Mouse (Mus musculus): ENCODE measurements around the gene A030005L19Rik. TPM values are rescaled to one million over a fixed set of nuclear protein-coding genes. Genes with fewer than 3 reads are reported as not detected.

The A030005L19Rik gene
- total RNA-seq, 2 experiments from 2014 or later: not detected

Other genes starting within 250 kb of the A030005L19Rik start
- gene Mff, start 188.4 kb upstream of the A030005L19Rik start, total RNA-seq (2021): 100 to 1,000 TPM; 178 to 193 TPM
- gene Tm4sf20, start 144.9 kb upstream of the A030005L19Rik start, total RNA-seq (2021): not detected
- gene Gm47791, start 142.1 kb upstream of the A030005L19Rik start, total RNA-seq (2021): not detected
- gene Agfg1, start 73.8 kb upstream of the A030005L19Rik start, total RNA-seq (2021): 10 to 100 TPM; 30.7 to 32.2 TPM
- gene A030014E15Rik, start 11.6 kb downstream of the A030005L19Rik start, total RNA-seq (2021): not detected
- gene Gm6217, start 18.1 kb downstream of the A030005L19Rik start, total RNA-seq (2021): not detected
- not detected for gene A030003K21Rik, start 30.1 kb downstream of the A030005L19Rik start, total RNA-seq (2021)
- not detected for gene Gm7544, start 42.7 kb downstream of the A030005L19Rik start, total RNA-seq (2021)
- not detected for gene Gm47955, start 47.0 kb downstream of the A030005L19Rik start, total RNA-seq (2021)
- gene Gm47959, start 87.2 kb downstream of the A030005L19Rik start, total RNA-seq (2021): not detected
- gene Slc19a3, start 125.1 kb downstream of the A030005L19Rik start, total RNA-seq (2021): under 1 TPM; 0.29 to 0.45 TPM
- not detected for gene Krtap28-10, start 129.2 kb downstream of the A030005L19Rik start, total RNA-seq (2021)
- gene Gm47969, start 131.6 kb downstream of the A030005L19Rik start, total RNA-seq (2021): not detected
- gene A030005K14Rik, start 146.1 kb downstream of the A030005L19Rik start, total RNA-seq (2021): not detected
- not detected for gene Krtap28-13, start 147.6 kb downstream of the A030005L19Rik start, total RNA-seq (2021)
- not detected for gene Ccl20, start 203.4 kb downstream of the A030005L19Rik start, total RNA-seq (2021)
- not detected for gene Daw1, start 246.4 kb downstream of the A030005L19Rik start, total RNA-seq (2021)

Data from heart, postnatal 25 days (tissue).